Mouse (Mus musculus) limb, embryonic 12.5 days (tissue): ENCODE measurements around the gene Grn. TPM values are rescaled to one million over a fixed set of nuclear protein-coding genes. Genes with fewer than 3 reads are reported as not detected.

Experiments used
- ATAC-seq: fragments of 200-750 bp; cut with Nextera tagmentation; 2 replicates; pipeline ENCODE4 v1.8.0; 2017; ENCODE audit warnings: low read depth, moderate TSS enrichment; ENCODE audit not compliant: insufficient number of reproducible peaks, insufficient read depth, low FRiP score, low TSS enrichment
- H3K27ac ChIP-seq: fragments of 300-500 bp; sonication (generic); 2 replicates; pipeline ENCODE4 v1.5.1; 2016; ENCODE audit warnings: mild to moderate bottlenecking, moderate library complexity
- H3K27me3 ChIP-seq: fragments of 300-500 bp; sonication (generic); 2 replicates; pipeline ENCODE4 v1.6.1; 2016; ENCODE audit warnings: mild to moderate bottlenecking, moderate library complexity
- H3K36me3 ChIP-seq: fragments of 300-500 bp; sonication (generic); 2 replicates; pipeline ENCODE4 v1.6.1; 2016; ENCODE audit warnings: mild to moderate bottlenecking, moderate library complexity
- H3K4me1 ChIP-seq: fragments of 300-500 bp; sonication (generic); replicated peaks from 2 replicates; pipeline ENCODE4 v1.6.1; 2016
- H3K4me2 ChIP-seq: fragments of 300-500 bp; sonication (generic); 2 replicates; pipeline ENCODE4 v1.6.1; 2016; ENCODE audit warnings: mild to moderate bottlenecking, moderate library complexity
- H3K4me3 ChIP-seq: fragments of 300-500 bp; sonication (generic); replicated peaks from 2 replicates; pipeline ENCODE4 v1.5.1; 2016; ENCODE audit warnings: mild to moderate bottlenecking
- H3K9ac ChIP-seq: fragments of 300-500 bp; sonication (generic); replicated peaks from 2 replicates; pipeline ENCODE4 v1.6.1; 2016; ENCODE audit warnings: mild to moderate bottlenecking, moderate library complexity
- H3K9me3 ChIP-seq: fragments of 300-500 bp; sonication (generic); 2 replicates; pipeline ENCODE4 v1.6.1; 2016; ENCODE audit warnings: mild to moderate bottlenecking, moderate library complexity
- WGBS: fragments of 180-500 bp; shearing (Covaris S2); methylation state at CpG from one replicate; pipeline ENCODE4 v1.1.7; 2016; 5-methylcytosine and 5-hydroxymethylcytosine counted together
- polyA plus RNA-seq: library from polyadenylated mRNA; unstranded; fragments of >200 nt; fragmentation: Nextera tagmentation; extraction: Ambion mirVana; gene quantifications from 2 replicates; pipeline ENCODE4 v1.2.1, GENCODE M21; 2016

Gene Grn
- polyA plus RNA-seq, 1 experiment from 2014 or later = 101 TPM

GRCm38 (mm10) chr11:102437120-102438061 is 7.3 kb downstream of the Grn start:
- no peaks in the 10 kb centered on the region for H3K9me3 ChIP-seq
- WGBS = 4% methylated on average over 87 of the region's 87 CpGs
- H3K4me1 ChIP-seq = peaks cover 30% of the 10 kb centered on the region
- H3K9ac ChIP-seq = peak overlapping the region; percentile 62
- peaks cover 36% of the 10 kb centered on the region for H3K27me3 ChIP-seq
- H3K4me2 ChIP-seq = peak overlapping the region; percentile 79
- peaks cover 91% of the 10 kb centered on the region for H3K36me3 ChIP-seq
- 0 out of 2 replicates have a peak, but pooled peaks have one; percentile 4 for ATAC-seq
- H3K4me3 ChIP-seq = peak overlapping the region; percentile 39
- no peak overlapping the region for H3K27ac ChIP-seq

GRCm38 (mm10) chr11:102438212-102439092 is 8.3 kb downstream of the Grn start:
- Histone ChIP-seq H3K4me1 (peaks cover 25% of the 10 kb centered on the region), H3K27ac (no peak overlapping the region), H3K27me3 (peaks cover 36% of the 10 kb centered on the region), H3K9ac (peak overlapping the region; percentile 62), H3K4me3 (peak overlapping the region; percentile 39), H3K9me3 (no peaks in the 10 kb centered on the region), H3K4me2 (peak overlapping the region; percentile 79), H3K36me3 (peaks cover 94% of the 10 kb centered on the region)
- ATAC-seq = peak; percentile 14; the same call in 1 of the 2 replicates
- 6% methylated on average over 77 of the region's 77 CpGs for WGBS

GRCm38 (mm10) chr11:102439093-102440082 is 9.3 kb downstream of the Grn start:
- Histone ChIP-seq H3K27ac (no peak overlapping the region), H3K9me3 (no peaks in the 10 kb centered on the region), H3K36me3 (peaks cover 92% of the 10 kb centered on the region), H3K4me3 (no peak overlapping the region), H3K9ac (no peak overlapping the region), H3K4me2 (peak overlapping the region; percentile 79; the same call in 1 of the 2 replicates), H3K4me1 (peaks cover 26% of the 10 kb centered on the region), H3K27me3 (peaks cover 36% of the 10 kb centered on the region)
- ATAC-seq = no peak
- WGBS = 74% methylated on average over 14 of the region's 14 CpGs

- Histone ChIP-seq H3K4me1 (peaks cover 35% of the 10 kb centered on the region), H3K4me3 (no peak overlapping the region), H3K36me3 (peaks cover 83% of the 10 kb centered on the region), H3K27ac (no peak overlapping the region), H3K9me3 (no peaks in the 10 kb centered on the region), H3K27me3 (peaks cover 36% of the 10 kb centered on the region), H3K4me2 (no peak overlapping the region), H3K9ac (no peak overlapping the region)
- 92% methylated on average over 8 of the region's 8 CpGs for WGBS
- ATAC-seq = no peak
These were observed 10.1 kb downstream of the Grn start for GRCm38 (mm10) chr11:102440255-102440654.

GRCm38 (mm10) chr11:102441434-102441833 is 11.3 kb downstream of the Grn start:
- Histone ChIP-seq H3K4me1 (peaks cover 47% of the 10 kb centered on the region), H3K9ac (no peak overlapping the region), H3K4me3 (no peak overlapping the region), H3K27ac (no peak overlapping the region), H3K36me3 (peaks cover 71% of the 10 kb centered on the region), H3K27me3 (peaks cover 36% of the 10 kb centered on the region), H3K9me3 (no peaks in the 10 kb centered on the region), H3K4me2 (no peak overlapping the region)
- ATAC-seq = no peak
- WGBS = 80% methylated on average over 3 of the region's 3 CpGs

- H3K27me3 ChIP-seq = peaks cover 32% of the 10 kb centered on the region
- WGBS = 91% methylated on average over 6 of the region's 6 CpGs
- no peaks in the 10 kb centered on the region for H3K9me3 ChIP-seq
- no peak overlapping the region for H3K4me3 ChIP-seq
- no peak overlapping the region for H3K9ac ChIP-seq
- peaks cover 46% of the 10 kb centered on the region for H3K4me1 ChIP-seq
- H3K36me3 ChIP-seq = peaks cover 65% of the 10 kb centered on the region
- ATAC-seq = no peak
- H3K4me2 ChIP-seq = no peak overlapping the region
- no peak overlapping the region for H3K27ac ChIP-seq
These were observed 12.0 kb downstream of the Grn start for GRCm38 (mm10) chr11:102442089-102442488.

GRCm38 (mm10) chr11:102443740-102444139 is 13.6 kb downstream of the Grn start:
- peaks cover 52% of the 10 kb centered on the region for H3K36me3 ChIP-seq
- H3K4me3 ChIP-seq = no peak overlapping the region
- H3K27me3 ChIP-seq = peaks cover 25% of the 10 kb centered on the region
- H3K9ac ChIP-seq = 0 out of 2 replicates have a peak overlapping the region, but pooled peaks have one; percentile 1
- no peak overlapping the region for H3K27ac ChIP-seq
- peaks cover 41% of the 10 kb centered on the region for H3K4me1 ChIP-seq
- ATAC-seq = no peak
- no peak overlapping the region for H3K4me2 ChIP-seq
- 55% methylated on average over 12 of the region's 12 CpGs for WGBS
- no peaks in the 10 kb centered on the region for H3K9me3 ChIP-seq

GRCm38 (mm10) chr11:102444321-102444720 is 14.2 kb downstream of the Grn start:
- ATAC-seq = no peak
- no peak overlapping the region for H3K4me2 ChIP-seq
- no peaks in the 10 kb centered on the region for H3K9me3 ChIP-seq
- H3K9ac ChIP-seq = no peak overlapping the region
- H3K4me1 ChIP-seq = peaks cover 38% of the 10 kb centered on the region
- WGBS = 70% methylated on average over 3 of the region's 3 CpGs
- H3K27ac ChIP-seq = no peak overlapping the region
- H3K4me3 ChIP-seq = no peak overlapping the region
- H3K36me3 ChIP-seq = peaks cover 46% of the 10 kb centered on the region
- H3K27me3 ChIP-seq = peaks cover 24% of the 10 kb centered on the region

GRCm38 (mm10) chr11:102444781-102445180 is 14.7 kb downstream of the Grn start:
- 10% methylated on average over 6 of the region's 6 CpGs for WGBS
- peak overlapping the region; percentile 93 for H3K4me2 ChIP-seq
- peaks cover 41% of the 10 kb centered on the region for H3K36me3 ChIP-seq
- peaks cover 38% of the 10 kb centered on the region for H3K4me1 ChIP-seq
- H3K4me3 ChIP-seq = 0 out of 2 replicates have a peak overlapping the region, but pooled peaks have one; percentile 95
- H3K27me3 ChIP-seq = peaks cover 24% of the 10 kb centered on the region
- ATAC-seq = no peak
- H3K9ac ChIP-seq = peak overlapping the region; percentile 34; the same call in 1 of the 2 replicates
- H3K9me3 ChIP-seq = no peaks in the 10 kb centered on the region
- H3K27ac ChIP-seq = 0 out of 2 replicates have a peak overlapping the region, but pooled peaks have one; percentile 90

- H3K9ac ChIP-seq = peak overlapping the region; percentile 34
These were observed 15.3 kb downstream of the Grn start for GRCm38 (mm10) chr11:102445264-102445890.

More at GRCm38 (mm10) chr11:102445264-102445890, 15.3 kb downstream of the Grn start:
- peak overlapping the region; percentile 93 for H3K4me2 ChIP-seq
- ATAC-seq = no peak
- 13% methylated on average over 10 of the region's 10 CpGs for WGBS
- peaks cover 36% of the 10 kb centered on the region for H3K36me3 ChIP-seq
- peaks cover 38% of the 10 kb centered on the region for H3K4me1 ChIP-seq
- H3K27ac ChIP-seq = peak overlapping the region; percentile 90
- H3K4me3 ChIP-seq = peak overlapping the region; percentile 95
- H3K27me3 ChIP-seq = peaks cover 24% of the 10 kb centered on the region
- H3K9me3 ChIP-seq = no peaks in the 10 kb centered on the region
